Mouse (Mus musculus) right cerebral cortex, adult 18-20 months (tissue): ENCODE results near the gene Cox19.

ENCODE experiments used
- DNase-seq: peaks from one replicate; pipeline ENCODE4 v3.0.0; 2022; ENCODE audit warnings: mixed read lengths

Gene Cox19

DNA sequence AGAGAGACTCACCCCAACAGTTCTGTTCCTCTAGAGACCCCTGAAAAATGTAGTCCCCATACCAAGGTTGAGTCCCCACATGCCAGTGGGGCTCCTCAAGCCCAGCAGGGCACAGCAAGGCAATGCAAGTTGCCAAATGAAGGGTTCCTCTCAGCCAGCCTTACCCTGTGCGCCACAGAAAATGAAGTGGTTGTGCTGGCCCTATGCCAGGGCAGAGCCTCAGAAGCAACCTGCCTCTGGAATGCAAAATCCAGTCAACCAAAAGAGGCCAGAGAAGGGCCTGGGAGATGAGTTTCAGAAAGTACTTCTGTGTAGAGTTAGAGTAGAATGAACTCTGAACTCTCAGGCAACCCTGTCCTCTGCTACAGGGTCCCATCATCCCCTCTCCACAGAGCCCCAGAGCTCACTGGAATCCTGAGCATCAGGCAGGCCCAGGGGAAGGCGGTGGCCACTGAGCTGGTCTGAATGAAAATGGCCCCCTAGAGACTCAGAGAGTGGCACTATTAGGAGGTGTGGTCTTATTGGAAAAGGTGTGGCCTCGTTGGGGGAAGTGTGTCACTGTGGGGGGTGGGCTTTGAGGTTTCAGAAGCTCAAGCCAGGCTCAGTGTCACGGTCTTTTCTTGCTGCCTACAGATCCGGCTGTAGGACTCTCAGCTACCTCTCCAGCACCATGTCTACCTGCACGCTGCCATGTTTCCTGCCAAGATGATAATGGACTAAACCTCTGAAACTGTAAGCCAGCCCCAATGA is 59.2 kb downstream of the Cox19 start:
- DNase-seq = no peak

GRCm38 (mm10) chr5:139290467-139291259 is 60.6 kb downstream of the Cox19 start:
- no peak for DNase-seq

GRCm38 (mm10) chr5:139288591-139288990 is 62.6 kb downstream of the Cox19 start:
- DNase-seq = no peak

DNA sequence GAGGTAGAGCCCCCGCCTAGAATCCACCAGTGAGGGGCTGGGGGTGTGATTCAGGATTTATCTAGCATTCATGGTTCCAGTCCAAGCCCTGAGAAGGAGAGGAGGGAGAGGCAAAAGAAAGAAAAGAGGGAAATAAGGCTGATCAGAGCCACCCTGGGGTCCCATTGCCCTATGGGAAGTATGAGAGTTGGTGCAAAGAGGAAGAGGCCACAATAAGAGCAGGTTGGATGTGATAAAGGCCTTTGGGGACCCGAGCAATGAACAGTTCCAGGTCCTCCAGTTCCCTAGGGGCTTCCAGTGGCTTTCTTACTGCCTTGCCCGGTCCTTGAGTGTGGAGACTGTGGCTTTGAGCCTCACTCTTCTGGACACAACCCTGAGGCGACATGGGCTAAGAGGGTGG is 63.4 kb downstream of the Cox19 start:
- DNase-seq = no peak

GRCm38 (mm10) chr5:139287099-139287498 is 64.1 kb downstream of the Cox19 start:
- DNase-seq = no peak
